Mouse (Mus musculus): Measurements from ENCODE around the gene Zfp593. TPM values are rescaled to one million over a fixed set of nuclear protein-coding genes. Genes with fewer than 3 reads are reported as not detected.
"Not testable (repeated sequence)": the region's sequence is repeated elsewhere in the genome, so short reads cannot be mapped to it uniquely, and the experiment has no call there.

Zfp593 gene
- 10 to 100 TPM in 1 of 2 experiments, 1 to 10 TPM in 1; 9.6 to 12.9 TPM for total RNA-seq (2021)
- long read RNA-seq, experiment 1, transcript Zfp593-201 (3 exons, 1,994 nt), result major isoform, 26 of 30 reads
- long read RNA-seq, experiment 1, partial matches to known transcripts, result 0 of 30 reads
- long read RNA-seq, experiment 1, other reads (novel, unspliced or antisense), result 3 of 30 reads
- long read RNA-seq, experiment 2, transcript Zfp593-201 (3 exons, 1,994 nt), result major isoform, 11 of 12 reads
- long read RNA-seq, experiment 2, partial matches to known transcripts, result 0 of 12 reads
- long read RNA-seq, experiment 2, other reads (novel, unspliced or antisense), result 1 of 12 reads

DNA sequence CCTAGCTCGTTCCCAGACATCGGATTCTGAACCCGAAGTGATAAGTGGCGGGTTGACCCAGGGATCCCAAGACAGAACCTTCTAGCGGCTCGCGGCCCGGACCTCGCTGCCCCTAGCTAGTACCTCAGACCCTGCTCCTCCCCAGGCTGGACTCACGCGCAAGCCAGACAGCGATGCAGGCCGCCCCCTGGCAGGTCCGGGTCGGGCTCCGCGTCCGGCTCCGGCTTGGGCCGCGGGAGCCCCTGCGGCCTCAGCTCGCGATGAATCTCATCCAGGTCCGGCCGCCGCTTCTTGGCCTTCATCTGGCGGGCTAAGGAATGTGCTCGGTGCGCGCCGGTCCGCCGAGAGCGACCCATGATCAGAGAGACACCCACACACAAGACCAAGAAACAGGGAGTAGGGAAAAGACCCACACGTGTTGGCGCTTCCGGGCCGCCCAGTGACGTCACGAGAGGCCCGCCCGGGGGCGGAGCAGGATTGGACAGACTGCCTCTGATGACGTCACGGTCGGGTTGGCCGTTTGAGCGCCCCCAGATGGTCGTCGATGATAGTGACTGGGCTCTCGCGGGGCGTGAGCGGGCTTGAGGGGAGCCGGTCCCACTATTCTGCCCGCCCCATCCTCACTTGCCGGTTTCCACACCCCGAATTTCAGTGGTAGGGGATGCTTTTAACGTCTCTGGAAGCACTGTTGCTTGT is at the start of gene Zfp593:
Zfp593 (minus strand) TSS at position 445 of the 696 bp plus-strand sequence.
- peak; percentile 97 to 98 for DNase-seq

GRCm38 (mm10) chr4:134293692-134294163 is 48.3 kb upstream of the Zfp593 start:
- DNase-seq, result no peak

DNA sequence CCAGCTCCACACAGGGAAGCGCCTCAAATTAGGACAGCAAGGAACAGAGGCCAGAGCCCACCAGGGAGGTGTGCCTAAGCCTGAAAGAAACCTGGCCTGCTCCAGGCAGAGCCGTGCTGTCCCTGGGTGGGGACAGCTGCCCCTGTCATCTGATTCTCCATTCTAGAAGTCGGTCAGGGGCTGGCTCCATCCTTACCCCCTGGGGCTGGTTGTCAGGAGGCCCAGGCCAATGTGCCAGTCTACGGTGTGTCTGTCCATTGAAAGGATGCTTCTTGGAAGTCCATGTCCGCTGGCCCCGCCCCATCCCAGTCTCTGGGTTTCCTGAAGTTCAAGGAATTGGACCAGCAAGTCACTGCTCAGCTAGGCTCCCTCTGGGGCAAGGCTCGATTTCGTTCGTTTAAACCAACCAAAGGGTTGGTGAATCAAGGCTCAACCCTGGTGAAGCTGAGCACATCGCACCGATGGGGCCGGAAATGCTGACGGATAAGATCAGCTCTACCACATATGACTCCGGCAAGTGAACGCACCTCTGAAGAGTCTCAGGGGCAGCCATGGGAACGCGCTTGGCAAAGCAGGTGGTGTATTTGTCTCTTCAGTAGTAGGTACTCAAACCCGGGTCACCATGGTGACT is 47.8 kb upstream of the Zfp593 start:
- DNase-seq, result no peak

- peak; percentile 73 to 81 for DNase-seq
Measured at GRCm38 (mm10) chr4:134292067-134292466, 46.7 kb upstream of the Zfp593 start.

DNA sequence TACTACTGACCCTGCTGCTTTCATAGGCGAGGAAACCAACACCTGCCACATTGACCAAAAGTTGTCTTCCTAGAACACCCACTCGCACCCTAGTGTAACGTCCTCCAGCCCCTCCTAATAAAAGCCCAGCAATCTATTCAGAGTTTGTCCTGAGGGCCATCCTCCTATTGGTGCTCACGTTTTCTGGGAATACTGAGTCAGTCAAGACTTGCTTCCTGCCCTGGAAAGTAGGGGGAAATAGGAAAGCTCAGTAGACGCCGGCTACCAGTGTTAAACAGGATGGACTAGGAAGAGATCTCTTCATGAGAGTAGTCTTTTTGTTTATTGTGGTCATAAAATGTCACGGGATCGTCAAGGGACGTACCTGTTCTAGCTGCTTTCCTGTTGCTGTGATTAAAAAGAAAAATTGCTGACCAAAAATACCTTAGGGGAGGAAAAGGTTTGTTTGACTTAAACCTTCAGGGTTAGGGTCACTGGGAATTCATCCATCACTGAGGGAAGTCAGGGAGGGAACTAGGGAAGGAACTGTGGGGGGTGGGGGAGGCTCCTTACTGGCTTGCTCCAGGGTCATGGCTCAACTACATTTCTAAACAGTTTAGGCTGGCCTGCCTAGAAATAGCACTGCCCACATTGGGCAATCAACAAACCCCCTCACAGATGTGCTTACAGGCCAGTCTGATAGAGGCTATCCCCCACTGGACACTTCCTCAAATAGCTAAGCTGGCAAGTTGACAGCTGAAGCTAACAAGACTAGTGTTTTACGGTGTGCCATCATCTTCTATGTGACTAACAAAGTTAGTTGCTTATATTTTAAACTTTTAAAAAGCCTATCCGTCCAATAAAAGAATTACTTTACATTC is 43.2 kb upstream of the Zfp593 start:
- DNase-seq, result peak in 1 of 2 experiments; percentile 30

- DNase-seq, result peak; percentile 80
Measured at GRCm38 (mm10) chr4:134287575-134288025, 42.2 kb upstream of the Zfp593 start, which contains the start of gene Pdik1l. TSS of gene Pdik1l (minus strand) at chr4:134287895.

GRCm38 (mm10) chr4:134287168-134287564 is 41.8 kb upstream of the Zfp593 start:
- peak; percentile 98 for DNase-seq

DNA sequence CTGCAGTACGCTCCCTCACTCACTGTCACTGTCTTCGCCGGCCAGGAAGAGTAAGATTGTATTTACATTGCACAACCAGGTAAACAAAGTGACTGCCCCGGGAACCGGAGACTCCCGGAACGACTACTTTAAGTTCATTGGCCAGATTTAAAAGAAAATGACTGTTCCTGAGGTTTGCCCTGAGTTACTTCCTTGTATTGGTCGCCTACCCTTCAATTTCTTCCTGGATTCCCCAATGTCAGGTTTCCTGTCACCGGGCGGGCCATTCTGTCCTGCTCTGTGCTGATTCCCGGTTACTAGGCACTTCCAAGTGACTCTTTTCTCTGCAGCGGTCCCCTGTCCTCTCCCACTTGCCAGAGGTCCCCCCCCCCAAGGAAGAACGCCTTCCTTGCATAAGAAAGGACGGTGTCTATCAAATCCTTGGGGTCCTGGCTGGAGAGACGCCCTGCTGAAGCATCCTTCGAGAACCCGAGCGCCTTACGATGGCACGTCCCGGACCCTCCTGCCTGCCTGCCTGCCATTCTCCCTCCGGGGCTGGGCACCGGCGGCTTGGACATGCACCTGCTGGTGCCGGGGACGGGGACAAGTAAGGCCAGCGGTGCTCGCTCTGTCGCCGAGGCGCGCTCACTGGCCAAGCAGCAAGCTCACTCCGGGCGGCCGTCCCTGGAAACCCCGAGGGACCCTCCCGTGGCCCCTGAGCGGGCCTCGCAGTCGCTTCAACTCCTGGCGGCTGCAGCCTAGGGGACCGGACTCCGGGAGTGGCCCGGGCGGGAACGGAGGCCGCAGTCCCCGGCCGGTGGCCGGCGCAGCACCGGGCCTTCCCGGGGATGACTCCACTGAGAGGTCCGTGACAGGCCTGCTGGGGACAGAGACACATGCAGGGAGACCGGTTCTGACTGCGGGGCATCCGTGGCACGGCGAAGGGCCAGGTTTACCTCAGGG is 41.1 kb upstream of the Zfp593 start:
- DNase-seq, result peak in 1 of 2 experiments; percentile 51

GRCm38 (mm10) chr4:134284942-134285341 is 39.5 kb upstream of the Zfp593 start:
- DNase-seq, result no peak

DNA sequence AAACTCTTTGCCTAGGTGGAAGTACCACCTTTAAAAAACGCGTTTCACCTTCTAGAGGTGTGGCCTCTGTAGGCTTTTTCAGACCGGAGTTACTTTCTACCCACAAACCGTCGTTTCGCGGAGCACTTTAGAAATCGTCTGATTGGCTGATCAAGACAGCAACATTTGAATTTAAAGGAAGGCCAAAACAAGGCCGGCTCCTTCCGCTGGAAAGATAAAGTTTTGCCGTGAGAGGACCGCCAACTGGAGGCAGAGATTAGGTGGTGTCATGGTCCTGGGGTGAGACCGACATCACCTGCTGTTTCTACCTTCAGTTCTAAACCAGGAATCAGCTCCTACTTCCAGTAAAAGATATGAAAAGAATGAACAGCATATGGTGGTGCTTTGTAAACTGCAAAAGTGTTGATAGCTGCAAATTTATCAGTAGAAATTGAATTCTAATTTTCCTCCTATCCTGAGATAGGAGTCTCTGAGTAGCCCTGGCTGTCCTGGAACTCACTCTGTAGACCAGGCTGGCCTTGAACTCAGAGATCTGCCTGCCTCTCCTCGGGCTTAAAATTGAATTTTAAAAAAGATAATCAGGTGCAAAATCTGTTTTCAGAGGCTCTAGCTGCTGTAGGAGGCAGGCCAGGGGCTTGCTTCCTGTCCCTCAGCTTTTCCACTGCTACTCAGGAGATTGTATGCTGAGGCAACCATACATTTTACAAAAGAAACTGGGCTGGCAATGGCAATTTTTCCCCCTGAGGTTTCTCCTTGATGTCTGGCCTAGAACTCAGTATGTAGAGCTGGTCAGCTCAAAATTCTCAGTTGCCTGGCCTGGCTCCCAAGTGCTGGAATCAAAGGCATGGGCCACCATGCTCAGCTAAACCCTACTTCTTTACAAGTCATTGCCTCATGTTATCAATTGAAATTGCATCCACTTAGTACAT is 28.3 kb upstream of the Zfp593 start:
- DNase-seq, result peak in 1 of 2 experiments; percentile 28

DNA sequence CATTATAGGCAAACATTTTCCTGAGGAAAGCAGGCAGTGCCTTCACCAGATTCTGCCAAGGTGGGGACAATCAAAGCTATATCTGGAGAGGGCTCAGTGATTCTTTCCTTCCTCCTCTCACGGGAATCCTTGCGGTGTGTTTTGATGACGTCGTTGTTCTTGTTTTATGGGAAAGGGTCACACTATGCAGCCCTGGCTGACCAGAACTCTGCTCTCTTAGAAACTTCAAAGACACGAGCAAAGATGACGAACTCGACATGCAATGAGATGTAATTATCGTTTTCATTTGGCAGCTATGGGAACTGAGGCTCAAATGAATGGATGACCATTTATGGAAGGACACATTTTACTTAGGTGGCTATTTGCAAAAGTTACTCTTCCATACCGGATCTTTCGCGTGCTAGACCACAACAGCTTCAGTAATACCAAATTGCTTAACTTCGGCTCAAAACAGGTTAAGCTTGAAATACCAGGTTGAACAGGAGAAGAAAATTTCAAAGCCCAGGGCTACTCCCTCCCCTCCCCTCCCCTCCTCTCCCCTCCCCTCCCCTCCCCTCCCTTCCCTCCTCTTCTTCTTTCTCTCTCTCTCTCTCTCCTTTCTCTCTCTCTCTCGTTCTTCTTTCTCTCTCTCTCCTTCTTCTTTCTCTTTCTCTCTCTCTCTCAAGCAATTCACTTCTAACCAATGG is 27.5 kb upstream of the Zfp593 start:
- DNase-seq, result no peak

DNA sequence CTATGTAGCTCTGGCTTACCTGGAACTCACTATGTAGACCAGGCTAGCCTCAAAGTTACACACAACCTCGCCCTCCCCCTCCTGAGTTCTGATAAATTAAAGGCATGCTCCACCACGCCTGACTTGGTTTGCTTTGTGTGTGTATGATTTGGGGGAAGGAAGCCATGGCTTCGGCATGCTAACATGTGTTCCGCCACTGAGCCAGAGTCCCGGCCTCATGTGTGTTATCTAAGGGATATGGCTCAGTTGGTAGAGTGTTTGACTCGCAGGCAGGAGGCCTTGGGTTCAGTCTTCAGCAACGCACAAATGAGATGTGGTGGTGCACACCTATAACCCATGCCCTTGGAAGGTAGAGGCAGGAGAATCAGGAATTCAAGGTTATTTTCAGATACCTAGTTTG is 26.6 kb upstream of the Zfp593 start:
- DNase-seq, result no peak

DNA sequence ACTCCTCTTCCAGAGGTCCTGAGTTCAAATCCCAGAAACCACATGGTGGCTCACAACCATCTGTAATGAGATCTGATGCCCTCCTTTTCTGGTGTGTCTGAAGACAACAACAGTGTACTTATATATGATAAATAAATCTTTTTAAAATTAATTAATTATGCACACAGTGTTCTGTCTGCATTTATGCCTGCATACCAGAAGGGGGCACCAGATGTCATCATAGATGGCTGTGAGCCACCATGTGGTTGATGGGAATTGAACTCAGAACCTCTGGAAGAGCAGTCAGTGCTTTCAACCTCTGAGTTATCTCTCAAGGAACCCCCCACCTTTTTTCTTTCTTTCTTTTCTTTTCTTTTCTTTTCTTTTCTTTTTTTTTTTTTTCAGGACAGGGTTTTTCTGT is 24.2 kb upstream of the Zfp593 start:
- DNase-seq, result not testable (repeated sequence)

DNA sequence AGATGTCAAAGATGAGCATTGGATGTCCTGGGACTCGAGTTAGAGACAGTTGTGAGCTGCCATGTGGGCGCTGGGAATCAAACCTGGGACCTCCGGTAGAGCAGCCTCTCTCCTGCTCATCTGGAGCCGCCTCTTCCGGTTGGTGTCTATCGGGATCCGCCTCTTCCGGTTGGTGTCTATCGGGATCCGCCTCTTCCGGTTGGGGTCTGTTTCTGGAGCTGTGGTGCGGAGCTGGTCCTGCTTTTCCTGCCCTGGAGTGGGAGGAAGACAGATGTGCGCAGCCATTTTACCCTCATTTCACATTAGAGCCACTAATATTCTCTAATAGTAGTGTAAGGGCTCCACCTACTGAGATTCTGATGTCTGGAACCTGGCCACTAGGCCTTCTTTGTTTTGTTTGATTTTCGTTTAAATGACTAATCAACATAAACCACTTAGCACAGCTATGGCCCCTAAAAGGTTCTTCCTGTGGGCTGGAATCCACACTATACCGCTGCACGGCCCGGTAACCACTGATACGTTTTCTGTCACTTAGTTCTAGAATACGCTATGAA is 22.8 kb upstream of the Zfp593 start:
- DNase-seq, result no peak

DNA sequence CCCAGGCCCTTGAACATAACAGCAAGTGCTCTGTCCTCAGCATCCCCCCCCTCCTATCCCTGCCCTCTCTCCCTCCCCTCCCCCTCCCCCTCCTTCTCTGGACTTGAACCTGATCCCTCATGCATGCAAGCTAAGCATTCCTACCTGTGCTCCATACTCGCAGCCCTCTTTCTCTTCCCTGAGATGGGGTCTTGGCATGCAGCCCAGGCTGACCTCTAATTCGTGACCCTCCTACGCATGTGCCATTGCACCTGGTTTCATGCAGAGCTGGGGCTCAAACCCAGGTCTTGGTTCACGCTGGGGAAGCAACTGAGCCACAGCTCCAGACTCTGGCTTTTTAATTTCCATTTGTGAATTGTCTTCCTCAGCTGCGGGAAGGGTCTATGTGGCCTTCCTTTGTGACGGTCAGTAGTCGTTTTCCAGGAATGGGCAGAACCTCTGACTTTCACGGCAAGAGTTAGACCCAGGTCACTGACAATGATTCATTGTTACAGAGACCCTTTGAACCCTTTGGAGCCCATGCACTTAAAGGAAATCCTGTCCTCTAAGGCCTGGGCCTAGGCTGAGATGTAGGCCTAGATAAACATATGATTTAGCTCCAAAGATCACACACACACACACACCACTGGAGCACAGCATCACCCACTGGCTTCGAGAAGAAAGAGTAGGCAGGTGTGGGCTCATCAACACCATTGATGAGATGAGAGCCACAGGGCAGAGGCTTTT is 20.6 kb upstream of the Zfp593 start:
- no peak for DNase-seq

GRCm38 (mm10) chr4:134263191-134263590 is 17.8 kb upstream of the Zfp593 start:
- DNase-seq, result peak; percentile 74 to 88

DNA sequence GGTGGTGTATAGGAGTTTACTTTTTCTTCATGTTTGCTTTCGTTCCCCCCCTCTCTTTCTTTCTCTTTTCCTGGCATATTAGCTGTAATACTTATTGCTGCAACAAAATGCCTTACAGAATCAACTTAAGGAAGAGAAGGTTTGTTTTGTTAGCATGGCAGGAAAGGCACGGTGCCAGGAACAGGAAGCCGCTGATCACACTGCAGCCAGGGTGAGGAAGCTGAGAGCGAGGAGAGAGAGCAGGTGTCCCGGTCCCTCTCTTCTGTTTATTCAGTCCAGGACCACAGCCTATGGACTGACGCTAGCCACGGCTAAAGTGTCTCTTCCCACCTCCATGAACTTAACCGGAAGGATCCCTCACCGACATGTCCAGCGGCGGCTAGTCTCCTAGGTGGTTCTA is 13.0 kb upstream of the Zfp593 start:
- DNase-seq, result no peak
